Mouse (Mus musculus) frontal cortex, postnatal 36 days (tissue): Measurements from ENCODE around the gene Ankrd26.

Source experiments
- DNase-seq, 2 experiments: peaks; one replicate each; pipeline ENCODE4 v3.0.0; 2022; ENCODE audit warnings: low spot score in 2 of 2

Ankrd26 gene

DNA sequence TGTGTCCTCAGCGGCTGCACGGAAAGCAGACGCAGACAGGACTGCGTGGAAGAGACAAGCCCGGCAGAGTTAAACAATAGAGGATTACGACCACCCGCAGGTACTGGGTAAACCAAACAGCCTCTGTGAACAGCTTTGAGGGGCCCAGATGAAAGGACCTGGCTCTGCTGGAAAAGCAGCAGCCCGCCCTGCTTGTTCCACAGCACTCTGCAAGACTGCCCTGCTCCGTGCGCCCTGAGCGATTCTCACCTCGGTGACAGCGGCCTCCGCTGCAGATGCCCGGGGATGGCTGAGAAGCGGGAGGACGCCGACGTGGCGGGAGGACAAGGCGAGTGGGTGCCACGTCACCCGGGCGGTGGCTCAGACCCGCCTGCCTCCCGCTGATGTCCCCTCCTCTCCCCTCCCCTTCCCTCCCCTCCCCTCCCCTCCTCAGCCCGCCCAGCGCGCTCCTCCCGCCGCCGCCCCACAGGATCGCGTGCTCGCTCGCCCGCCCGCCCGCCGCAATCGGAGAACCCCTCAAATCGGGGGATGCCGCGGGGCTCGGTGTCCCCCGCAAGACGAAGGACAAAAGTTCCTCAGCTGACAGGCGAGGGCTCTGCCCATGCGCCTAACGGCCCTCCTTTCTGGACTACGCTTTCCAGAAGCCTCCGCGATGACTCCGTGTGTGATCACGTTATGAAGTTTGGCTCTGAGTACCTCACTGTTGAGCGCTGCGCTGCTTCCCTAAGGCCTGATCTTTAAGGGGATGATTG, 82.9 kb downstream of the Ankrd26 start, which contains the start of gene Zfp9:
Gene Zfp9, minus strand, starts transcription at position 364 of the 752 bp plus-strand sequence.
- DNase-seq: peak; percentile 83 to 85

- DNase-seq: no peak
These were observed 83.9 kb downstream of the Ankrd26 start for GRCm38 (mm10) chr6:118477875-118478785.

DNA sequence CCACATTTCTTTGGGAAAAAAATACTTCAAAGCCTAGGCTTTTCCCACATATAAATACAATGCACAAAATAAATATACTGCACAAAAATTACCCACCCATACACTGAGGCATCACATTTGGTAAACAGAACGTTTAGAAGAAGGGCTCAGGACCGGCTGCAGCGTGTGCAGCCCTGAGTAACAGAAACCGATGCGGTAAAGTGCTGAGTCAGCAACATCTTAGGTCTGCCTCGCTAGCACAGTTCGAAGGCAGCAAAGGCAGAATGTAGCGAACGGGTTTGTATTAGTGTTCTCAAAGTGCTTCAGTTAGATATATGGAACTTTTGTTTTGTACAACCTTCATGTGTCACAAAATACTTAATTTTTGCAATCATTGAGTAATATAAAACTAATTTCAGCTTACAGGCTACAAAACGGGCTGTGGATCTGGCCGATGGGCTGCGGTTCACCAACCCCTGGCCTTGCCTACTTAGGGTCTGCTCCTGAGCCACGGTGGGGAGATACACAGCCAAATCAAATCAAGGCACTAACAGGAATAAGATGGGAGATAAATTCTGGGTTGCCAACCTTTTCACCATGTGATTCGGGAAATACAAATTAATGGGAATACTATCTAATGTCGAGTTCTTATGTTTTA, 99.8 kb downstream of the Ankrd26 start:
- no peak for DNase-seq

DNA sequence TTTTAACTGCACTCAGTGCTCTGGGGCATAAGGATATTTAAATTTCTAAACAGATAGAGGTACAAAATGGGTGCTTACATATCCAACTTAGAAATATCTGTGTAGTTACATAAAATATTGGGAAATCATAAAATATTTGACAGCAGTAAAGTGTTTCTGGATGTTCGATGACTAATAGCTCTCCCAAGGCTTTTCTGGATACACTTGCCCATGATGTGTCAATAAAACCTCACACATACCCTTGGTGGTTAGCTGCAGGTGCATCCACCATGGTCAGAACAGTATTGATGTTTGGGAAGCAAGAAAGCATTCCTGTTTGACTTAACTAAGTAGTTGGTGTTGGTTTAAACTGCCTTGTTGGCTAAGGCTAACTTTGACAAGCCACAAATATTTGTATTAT, 104.3 kb downstream of the Ankrd26 start:
- DNase-seq: no peak

GRCm38 (mm10) chr6:118455042-118455631, 106.9 kb downstream of the Ankrd26 start, which contains the start of gene Zfp248:
Gene Zfp248 (minus strand): TSS chr6:118455528.
- DNase-seq: peak; percentile 93 to 96

DNA sequence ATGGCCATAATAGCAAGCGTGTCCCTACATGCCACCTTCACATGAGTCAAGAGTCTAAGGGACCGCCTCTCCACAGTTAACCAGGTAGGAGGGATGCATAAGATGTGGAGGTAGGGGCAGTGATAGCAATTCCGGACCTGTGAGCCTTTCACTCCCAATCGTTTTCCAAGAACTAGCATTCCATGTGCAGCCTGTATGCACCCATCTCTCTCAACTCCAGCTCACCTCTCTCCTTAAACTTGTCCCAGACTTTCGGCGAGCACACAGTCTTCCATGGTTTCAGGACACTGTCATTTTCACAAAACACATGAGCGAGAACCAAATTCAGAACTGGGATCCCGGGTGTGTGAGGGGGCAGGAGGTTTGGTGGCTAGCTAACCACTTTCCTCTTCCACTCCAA, 107.6 kb downstream of the Ankrd26 start:
- DNase-seq: peak; percentile 17 to 33
